Mouse (Mus musculus) testis, adult 2 months (tissue): ENCODE results near the gene Akt3.

Source experiments
- CTCF ChIP-seq: fragments of 200-500 bp; IDR thresholded peaks from 2 replicates; pipeline ENCODE4 v1.5.1; 2012; ENCODE audit warnings: low read depth, mild to moderate bottlenecking, inconsistent platforms, low read length, moderate library complexity; ENCODE audit not compliant: control insufficient read depth, insufficient read depth, insufficient replicate concordance
- POLR2A ChIP-seq: fragments of 200-500 bp; IDR thresholded peaks from 2 replicates; pipeline ENCODE4 v1.6.1; 2012; ENCODE audit warnings: low read depth, mild to moderate bottlenecking, inconsistent platforms, low read length, moderate library complexity; ENCODE audit not compliant: control insufficient read depth

GRCm38 (mm10) chr1:177277361-177277760, 19.4 kb upstream of the Akt3 start:
- TF ChIP-seq CTCF (no peak), POLR2A (no peak)
